Mouse (Mus musculus) thymus, adult 2 months (tissue): ENCODE data around the gene Optn.

Source experiments
- CTCF ChIP-seq: fragments of 200-500 bp; IDR thresholded peaks from 2 replicates; pipeline ENCODE4 v1.5.1; 2012; ENCODE audit warnings: mild to moderate bottlenecking, control low read depth, low read length, moderate library complexity, borderline replicate concordance; ENCODE audit not compliant: control insufficient read depth, poor library complexity, insufficient read depth; ENCODE audit errors: extremely low read depth
- POLR2A ChIP-seq: fragments of 200-500 bp; IDR thresholded peaks from 2 replicates; pipeline ENCODE4 v1.6.1; 2012; ENCODE audit warnings: mild to moderate bottlenecking, low read length, control low read depth, moderate library complexity; ENCODE audit not compliant: control insufficient read depth, poor library complexity, insufficient read depth; ENCODE audit errors: extremely low read depth

- no peak for TF ChIP-seq POLR2A
- TF ChIP-seq CTCF = no peak
These were observed 40.0 kb downstream of the Optn start for GRCm38 (mm10) chr2:5023699-5024399.
